ENCODE assay signal across 23 mouse cellular contexts in the genomic region with DNA sequence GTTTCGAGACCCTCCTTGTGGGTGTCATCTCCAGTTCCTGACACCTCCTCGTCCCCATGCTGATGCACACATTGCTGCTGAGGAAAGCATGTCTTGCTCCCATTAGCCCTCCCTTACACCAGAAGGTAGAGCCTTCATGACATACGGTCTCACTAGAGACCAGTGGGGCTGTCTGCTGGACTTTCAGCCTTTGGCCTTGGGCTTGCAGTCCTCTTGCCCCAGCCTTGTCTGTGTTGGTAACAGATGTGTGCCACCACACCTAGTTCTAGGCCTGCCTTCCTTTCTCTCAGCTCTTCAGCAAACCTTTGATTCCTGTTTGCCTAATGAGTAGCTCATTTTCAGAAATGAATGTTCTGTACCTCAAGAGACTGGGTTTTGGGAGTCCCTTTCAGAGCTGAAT. TPM values are rescaled to one million over a fixed set of nuclear protein-coding genes. Genes with fewer than 3 reads are reported as not detected.
DNase-seq lines count a peak whose midpoint lies in the region; ATAC-seq and TF ChIP-seq lines count a peak whose summit lies in the region.
"Had no signal": no experiment of that assay in that cellular context is flagged by ENCODE, and none has a peak within 500 bp of the region (broad histone marks: within the 10 kb centered on the region; RNA-seq: fewer than 3 reads in every experiment).

No protein-coding gene starts in this region.

- no peak for TF ChIP-seq POLR2A in CH12.LX (IDR thresholded peaks at IDR 0.05; ENCODE audit: low read depth, low read length)
- no peak for TF ChIP-seq POLR2A in small intestine, adult 2 months (IDR thresholded peaks at IDR 0.05; ENCODE audit: low read depth, low read length)

- no peaks in the 10 kb centered on the region for H3K27me3 ChIP-seq in embryonic facial prominence, embryonic 13.5 days
- no peaks in the 10 kb centered on the region for H3K27me3 ChIP-seq in embryonic facial prominence, embryonic 10.5 days (replicated peaks; ENCODE audit: low read depth, poor library complexity, severe bottlenecking)
- H3K27me3 ChIP-seq in kidney, embryonic 15.5 days: no peaks in the 10 kb centered on the region
- no peaks in the 10 kb centered on the region for H3K27me3 ChIP-seq in CH12.LX (replicated peaks)
- no peaks in the 10 kb centered on the region for H3K27me3 ChIP-seq in small intestine, adult 2 months (ENCODE audit: control insufficient read depth, insufficient read depth, low read length)
- H3K27me3 ChIP-seq: forebrain, embryonic 13.5 days; heart, embryonic 13.5 days had no signal

- ATAC-seq in embryonic facial prominence, embryonic 13.5 days (ENCODE audit: insufficient number of reproducible peaks, insufficient read depth, low FRiP score, low TSS enrichment, low read depth): no peak
- ATAC-seq in kidney, embryonic 15.5 days (replicated peaks; ENCODE audit: low FRiP score): no peak
- ATAC-seq: CD4-positive, CD25-positive, alpha-beta regulatory T cell, adult 4 months; forebrain, embryonic 13.5 days; forebrain, postnatal 0 days had no signal

- no peaks in the 10 kb centered on the region for H3K79me2 ChIP-seq in CH12.LX (replicated peaks; ENCODE audit: control insufficient read depth, extremely low read depth, insufficient read depth, poor library complexity, severe bottlenecking)

- 82% methylated on average over 3 of the region's 3 CpGs for WGBS in embryonic facial prominence, embryonic 13.5 days
- 88% methylated on average over 3 of the region's 3 CpGs for WGBS in embryonic facial prominence, embryonic 10.5 days
- WGBS in kidney, embryonic 15.5 days: 86% methylated on average over 3 of the region's 3 CpGs
- WGBS in small intestine, adult 2 months: 89% methylated on average over 3 of the region's 3 CpGs

- TF ChIP-seq RAD21 in CH12.LX (IDR thresholded peaks at IDR 0.05; ENCODE audit: low read depth, low read length): no peak

- no peak overlapping the region for H3K27ac ChIP-seq in embryonic facial prominence, embryonic 13.5 days
- H3K27ac ChIP-seq in embryonic facial prominence, embryonic 10.5 days (replicated peaks): no peak overlapping the region
- H3K27ac ChIP-seq in kidney, embryonic 15.5 days: peak overlapping the region; percentile 18; the same call in 1 of the 2 replicates
- no peak overlapping the region for H3K27ac ChIP-seq in CH12.LX (ENCODE audit: insufficient read depth, low read depth)
- H3K27ac ChIP-seq in small intestine, adult 2 months (ENCODE audit: insufficient read depth, low read depth, low read length): peak overlapping the region; percentile 29
- H3K27ac ChIP-seq: heart, embryonic 13.5 days had no signal

- TF ChIP-seq CTCF in CH12.LX (conservative IDR thresholded peaks at IDR 0.05 in 1 of 2, IDR thresholded peaks at IDR 0.05 in 1 of 2; ENCODE audit: low read depth in 2 of 2, low read length in 2 of 2): no peak
- no peak for TF ChIP-seq CTCF in small intestine, adult 2 months (IDR thresholded peaks at IDR 0.05; ENCODE audit: extremely low read depth, insufficient read length, insufficient replicate concordance, low read depth, low read length)

- H3K4me1 ChIP-seq in embryonic facial prominence, embryonic 13.5 days: peaks cover 25% of the 10 kb centered on the region
- peaks cover 19% of the 10 kb centered on the region for H3K4me1 ChIP-seq in embryonic facial prominence, embryonic 10.5 days
- peaks cover 36% of the 10 kb centered on the region for H3K4me1 ChIP-seq in kidney, embryonic 15.5 days
- peaks cover 12 to 31% of the 10 kb centered on the region in 2 experiments for H3K4me1 ChIP-seq in CH12.LX (ENCODE audit: control insufficient read depth in 1 of 2, insufficient read depth in 2 of 2)
- H3K4me1 ChIP-seq in small intestine, adult 2 months (ENCODE audit: control insufficient read depth, insufficient read depth, insufficient read length, low read length): peaks cover 20% of the 10 kb centered on the region

- H3K36me3 ChIP-seq in embryonic facial prominence, embryonic 13.5 days: no peaks in the 10 kb centered on the region
- H3K36me3 ChIP-seq in embryonic facial prominence, embryonic 10.5 days (replicated peaks): no peaks in the 10 kb centered on the region
- peaks cover 6% of the 10 kb centered on the region; the same call in 1 of the 2 replicates for H3K36me3 ChIP-seq in kidney, embryonic 15.5 days
- H3K36me3 ChIP-seq in CH12.LX (replicated peaks in 1 of 2; ENCODE audit: control insufficient read depth in 1 of 2, insufficient read depth in 1 of 2, low read length in 1 of 2): peaks cover 0 to 2% of the 10 kb centered on the region in 2 experiments
- peaks cover 3% of the 10 kb centered on the region; the same call in 1 of the 2 replicates for H3K36me3 ChIP-seq in small intestine, adult 2 months (ENCODE audit: control insufficient read depth, insufficient read depth, low read length)
- H3K36me3 ChIP-seq: heart, embryonic 13.5 days had no signal

- no peak overlapping the region for H3K4me3 ChIP-seq in embryonic facial prominence, embryonic 13.5 days
- H3K4me3 ChIP-seq in embryonic facial prominence, embryonic 10.5 days: no peak overlapping the region
- H3K4me3 ChIP-seq in kidney, embryonic 15.5 days (replicated peaks): no peak overlapping the region
- H3K4me3 ChIP-seq in CH12.LX (replicated peaks in 1 of 3; ENCODE audit: low read depth in 2 of 3, low read length in 2 of 3, poor library complexity in 1 of 3): no peak overlapping the region
- no peak overlapping the region for H3K4me3 ChIP-seq in small intestine, adult 2 months (ENCODE audit: low read depth, low read length)
- H3K4me3 ChIP-seq: forebrain, embryonic 13.5 days; heart, embryonic 13.5 days had no signal

- no peaks in the 10 kb centered on the region for H3K9me3 ChIP-seq in embryonic facial prominence, embryonic 13.5 days
- no peaks in the 10 kb centered on the region for H3K9me3 ChIP-seq in embryonic facial prominence, embryonic 10.5 days
- H3K9me3 ChIP-seq in kidney, embryonic 15.5 days (replicated peaks): no peaks in the 10 kb centered on the region
- H3K9me3 ChIP-seq in CH12.LX (replicated peaks; ENCODE audit: low read length): no peaks in the 10 kb centered on the region
- H3K9me3 ChIP-seq: forebrain, embryonic 13.5 days; heart, embryonic 13.5 days had no signal

- no peak overlapping the region for H3K4me2 ChIP-seq in embryonic facial prominence, embryonic 13.5 days
- H3K4me2 ChIP-seq in kidney, embryonic 15.5 days: no peak overlapping the region
- H3K4me2 ChIP-seq in CH12.LX (ENCODE audit: insufficient read depth, low read depth, poor library complexity, severe bottlenecking): no peak overlapping the region
- H3K4me2 ChIP-seq: forebrain, embryonic 13.5 days; heart, embryonic 13.5 days had no signal

- H3K9ac ChIP-seq in embryonic facial prominence, embryonic 13.5 days: 0 out of 2 replicates have a peak overlapping the region, but pooled peaks have one; percentile 21
- no peak overlapping the region for H3K9ac ChIP-seq in kidney, embryonic 15.5 days
- H3K9ac ChIP-seq in CH12.LX (ENCODE audit: insufficient read depth, low read depth): no peak overlapping the region
- H3K9ac ChIP-seq: forebrain, embryonic 13.5 days; forebrain, postnatal 0 days had no signal

- no peak for TF ChIP-seq EP300 in CH12.LX (IDR thresholded peaks at IDR 0.05; ENCODE audit: low read length)

- dilution Hi-C loops in CH12.LX (cut with MboI; ENCODE audit: extremely low pct_ligation_motif_present, extremely low pct_unique_long_range_greater_than_20kb, low sequenced_read_pairs): no loop called here

- in situ Hi-C loops in CH12.LX (cut with MboI; ENCODE audit: low pct_ligation_motif_present, low pct_unique_long_range_greater_than_20kb, low sequenced_read_pairs): no loop called here

- DNase-seq in embryonic facial prominence, embryonic 10.5 days (ENCODE audit: low spot score): no peak
- no peak for DNase-seq in kidney, adult 18-20 months
- DNase-seq in CH12.LX (ENCODE audit: extremely low read depth): no peak
- no peak for DNase-seq in cerebellum, postnatal 4 days (ENCODE audit: low spot score in 2 of 2)
- DNase-seq: adrenal gland, postnatal 10 days; B cell, adult 2 months; cerebellum, adult 11 months; cerebellum, adult 8-10 months; cerebellum, postnatal 14 days; forebrain, postnatal 0 days; gastrocnemius, postnatal 14 days; heart, postnatal 36 days had no signal

TF ChIP-seq in CH12.LX, 34 proteins besides CTCF, POLR2A, EP300 and RAD21:
- TF ChIP-seq POLR2AphosphoS2 (IDR thresholded peaks at IDR 0.05; ENCODE audit: low read depth, low read length) (no peak), BHLHE40 (IDR thresholded peaks at IDR 0.05; ENCODE audit: low read depth, low read length) (0 out of 2 replicates have a peak, but pooled peaks have one; percentile 9), IRF4 (IDR thresholded peaks at IDR 0.05; ENCODE audit: low read depth, low read length) (peak; percentile 50; the same call in 1 of the 2 replicates)

RNA-seq across cellular contexts. Expression of a gene that starts 45.7 kb away (rescaled TPM):
- 18.1 and 19.2 TPM in 2 replicates for polyA plus RNA-seq in embryonic facial prominence, embryonic 13.5 days (2015; fragmentation: Nextera tagmentation; extraction: Ambion mirVana)
- polyA plus RNA-seq in embryonic facial prominence, embryonic 10.5 days (2016; fragmentation: Nextera tagmentation; extraction: Ambion mirVana): 10.7 and 12.1 TPM in 2 replicates
- 17.1 and 19.8 TPM in 2 replicates for polyA plus RNA-seq in kidney, embryonic 15.5 days (2015; fragmentation: Nextera tagmentation; extraction: Ambion mirVana)
- total RNA-seq in CH12.LX (2012; rRNA removed): 1.3 and 3.1 TPM in 2 replicates
- 0.84 and 1.2 TPM in 2 replicates for total RNA-seq in CH12.LX (2014; rRNA removed)
- 3.2 TPM in 2 replicates for polyA plus RNA-seq in CH12.LX (2012; ENCODE audit: insufficient read length, low read depth)
- 1.8 and 6.0 TPM in 2 replicates for polyA plus RNA-seq in small intestine, adult 2 months (2012; rRNA removed)

RNA-seq across cellular contexts. Expression of a gene that starts 54.8 kb away (rescaled TPM):
- polyA plus RNA-seq in embryonic facial prominence, embryonic 13.5 days (2015; fragmentation: Nextera tagmentation; extraction: Ambion mirVana): 0.35 TPM in 1 of 2 replicates, not detected in the other
- not detected in 2 replicates for polyA plus RNA-seq in embryonic facial prominence, embryonic 10.5 days (2016; fragmentation: Nextera tagmentation; extraction: Ambion mirVana)
- polyA plus RNA-seq in kidney, embryonic 15.5 days (2015; fragmentation: Nextera tagmentation; extraction: Ambion mirVana): not detected in 2 replicates
- 0.17 and 0.29 TPM in 2 replicates for total RNA-seq in CH12.LX (2012; rRNA removed)
- total RNA-seq in CH12.LX (2014; rRNA removed): 0.32 and 0.42 TPM in 2 replicates
- polyA plus RNA-seq in CH12.LX (2012; ENCODE audit: insufficient read length, low read depth): not detected in 2 replicates
- 4.7 and 12.2 TPM in 2 replicates for polyA plus RNA-seq in small intestine, adult 2 months (2012; rRNA removed)
- total RNA-seq: adrenal gland, postnatal 10 days; adrenal gland, postnatal 4 days; forebrain, postnatal 0 days; gastrocnemius, adult 18-20 months; gastrocnemius, postnatal 14 days; heart, postnatal 36 days; MEL had no signal
- polyA plus RNA-seq: CD4-positive, CD25-positive, alpha-beta regulatory T cell, adult 4 months; embryonic facial prominence, embryonic 14.5 days; heart, embryonic 13.5 days; heart, postnatal 0 days had no signal

Comparison
In these comparisons a context has a peak if more than half of its experiments do, and no peak if none do; other contexts are left out.
1. H3K27ac ChIP-seq: peak in kidney, embryonic 15.5 days (single experiment) and small intestine, adult 2 months (single experiment); none in embryonic facial prominence, embryonic 13.5 days (single experiment), embryonic facial prominence, embryonic 10.5 days (single experiment) and CH12.LX (single experiment).